Mouse (Mus musculus): ENCODE results near the gene Slamf1. TPM values are rescaled to one million over a fixed set of nuclear protein-coding genes. Genes with fewer than 3 reads are reported as not detected.

Gene Slamf1
- polyA plus RNA-seq, 1 experiment from 2014 or later = 0.10 TPM

Other genes starting within 250 kb of the Slamf1 start
- gene Itln1, start 231.8 kb upstream of the Slamf1 start, polyA plus RNA-seq (2015; fragmentation: Nextera tagmentation; extraction: Ambion mirVana) = not detected in 2 replicates
- not detected in 2 replicates for gene Cd244a, start 207.9 kb upstream of the Slamf1 start, polyA plus RNA-seq (2015; fragmentation: Nextera tagmentation; extraction: Ambion mirVana)
- gene Ly9, start 159.7 kb upstream of the Slamf1 start, polyA plus RNA-seq (2015; fragmentation: Nextera tagmentation; extraction: Ambion mirVana) = 0.08 TPM in 1 of 2 replicates, not detected in the other
- not detected in 2 replicates for gene Slamf7, start 114.1 kb upstream of the Slamf1 start, polyA plus RNA-seq (2015; fragmentation: Nextera tagmentation; extraction: Ambion mirVana)
- gene Cd48, start 85.1 kb upstream of the Slamf1 start, polyA plus RNA-seq (2015; fragmentation: Nextera tagmentation; extraction: Ambion mirVana) = 0.44 and 0.93 TPM in 2 replicates
- gene Cd84, start 72.6 kb downstream of the Slamf1 start, polyA plus RNA-seq (2015; fragmentation: Nextera tagmentation; extraction: Ambion mirVana) = 0.58 and 0.64 TPM in 2 replicates
- not detected in 2 replicates for gene Gm10521, start 128.5 kb downstream of the Slamf1 start, polyA plus RNA-seq (2015; fragmentation: Nextera tagmentation; extraction: Ambion mirVana)
- gene Slamf6, start 150.4 kb downstream of the Slamf1 start, polyA plus RNA-seq (2015; fragmentation: Nextera tagmentation; extraction: Ambion mirVana) = 0.39 TPM in 1 of 2 replicates, not detected in the other